Mouse (Mus musculus) kidney, postnatal 36 days (tissue): ENCODE measurements around the gene B020004J07Rik.
"Not testable (repeated sequence)": the region's sequence is repeated elsewhere in the genome, so short reads cannot be mapped to it uniquely, and the experiment has no call there.

Experiments
- DNase-seq, 2 experiments: peaks; one replicate each; pipeline ENCODE4 v3.0.0; 2021 to 2022; ENCODE audit warnings: mixed read lengths in 2 of 2

The B020004J07Rik gene

GRCm38 (mm10) chr4:101843923-101844322, at the start of gene B020004J07Rik:
TSS of gene B020004J07Rik (minus strand) at chr4:101844023.
- not testable (repeated sequence) for DNase-seq

- no peak for DNase-seq
These were observed 45.6 kb upstream of the B020004J07Rik start for GRCm38 (mm10) chr4:101889377-101889776.

- no peak for DNase-seq
These were observed 39.8 kb upstream of the B020004J07Rik start for GRCm38 (mm10) chr4:101883641-101884040.

GRCm38 (mm10) chr4:101875687-101876086, 31.9 kb upstream of the B020004J07Rik start:
- DNase-seq: peak in 1 of 2 experiments; percentile 25

GRCm38 (mm10) chr4:101872031-101872430, 28.2 kb upstream of the B020004J07Rik start:
- not testable (repeated sequence) for DNase-seq

GRCm38 (mm10) chr4:101862289-101862688, 18.5 kb upstream of the B020004J07Rik start:
- DNase-seq: no peak

GRCm38 (mm10) chr4:101860873-101861272, 17.1 kb upstream of the B020004J07Rik start:
- peak; percentile 33 to 41 for DNase-seq

- no peak for DNase-seq
These were observed 7.1 kb upstream of the B020004J07Rik start for GRCm38 (mm10) chr4:101850908-101851307.
